Mouse (Mus musculus): ENCODE data around the gene Il3ra.

Il3ra gene

DNA sequence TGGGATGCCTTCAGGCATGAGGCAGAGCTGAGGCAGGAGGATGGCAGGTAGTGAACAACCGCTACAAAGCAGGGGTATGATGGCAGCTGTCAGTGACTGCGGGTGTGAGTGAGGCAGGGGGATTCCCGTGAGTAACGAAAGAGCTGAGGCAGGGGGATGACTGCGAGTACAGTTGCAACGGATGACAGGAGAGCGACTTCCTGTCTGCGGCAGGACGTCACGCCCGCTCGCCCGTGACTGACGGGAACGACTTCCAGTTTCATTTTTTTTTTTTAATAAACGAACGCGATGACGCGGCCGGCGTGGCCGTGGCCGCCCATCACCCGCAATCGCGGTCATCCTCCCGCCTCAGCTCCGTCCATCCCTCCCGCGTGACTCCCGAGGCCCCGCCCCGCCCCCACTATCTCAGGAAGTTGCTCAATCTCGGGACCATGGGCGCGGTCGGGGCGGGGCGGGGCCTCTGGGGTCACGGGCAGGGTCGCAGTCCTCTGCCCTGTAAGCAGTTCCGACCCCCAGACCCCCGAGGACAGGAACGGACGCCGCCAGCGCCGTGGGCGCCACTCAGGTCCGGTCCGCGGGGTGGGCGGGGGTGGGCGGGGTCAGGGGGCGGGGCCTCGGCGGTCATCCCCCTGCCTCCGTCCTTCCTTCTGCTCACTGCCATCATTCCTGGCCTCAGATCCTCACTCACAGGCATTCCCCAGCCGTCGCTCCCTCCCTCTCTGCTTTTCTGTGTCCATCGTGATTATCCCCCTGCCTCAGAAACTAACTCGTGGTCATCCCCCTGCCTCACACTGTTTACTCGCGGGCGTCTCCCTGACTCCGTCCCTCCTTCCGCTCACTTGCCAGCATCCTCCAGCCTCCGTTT lies at the start of gene Il3ra:
TSS of gene Il3ra (plus strand) at position 328 of the 865 bp plus-strand sequence.
- peak; percentile 82 for DNase-seq (ENCODE audit: low spot score)

GRCm38 (mm10) chr14:14308938-14309337 lies 37.1 kb upstream of the Il3ra start:
- DNase-seq (ENCODE audit: low spot score) = no peak

DNA sequence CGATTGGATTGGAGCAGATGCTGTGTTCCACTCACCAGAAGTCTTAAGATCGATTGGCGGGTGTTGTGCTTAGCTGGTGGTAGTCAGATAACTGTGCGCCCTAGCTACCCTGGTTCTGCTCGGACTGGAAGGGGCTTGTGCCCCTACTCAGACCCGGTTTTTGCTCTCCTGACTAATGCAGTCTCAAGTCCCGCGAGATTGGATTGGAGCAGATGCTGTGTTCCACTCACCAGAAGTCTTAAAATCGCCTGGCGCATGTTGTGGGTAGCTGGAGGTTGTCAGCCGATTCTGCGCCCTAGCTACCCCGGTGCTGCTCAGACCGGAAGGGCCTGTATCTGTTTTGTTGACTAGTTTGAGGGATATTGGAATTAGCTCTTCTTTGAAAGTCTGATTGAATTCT lies 36.7 kb upstream of the Il3ra start:
- no peak for DNase-seq (ENCODE audit: low spot score)

DNA sequence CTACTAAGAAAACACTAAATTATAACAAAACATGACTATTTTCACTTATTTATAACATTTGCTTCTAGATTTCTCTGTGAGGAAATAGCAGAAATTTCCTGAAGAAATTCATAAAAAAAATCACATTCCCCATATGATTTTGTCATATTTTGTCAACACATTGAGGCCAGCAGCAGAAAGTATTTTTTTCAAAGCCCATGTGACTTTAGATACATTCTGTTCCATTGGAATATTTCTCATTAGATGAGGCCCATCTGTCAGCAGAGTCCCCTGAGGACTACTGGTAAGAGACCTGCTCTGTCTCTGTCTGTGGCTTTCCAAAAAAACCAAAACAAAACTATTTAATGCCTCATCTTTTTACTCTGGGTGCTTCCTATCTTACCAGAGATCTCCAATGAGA lies 23.5 kb upstream of the Il3ra start, which contains the start of gene Olfr31:
TSS of gene Olfr31 (plus strand) at position 301 of the 400 bp plus-strand sequence.
- DNase-seq (ENCODE audit: low spot score) = no peak

DNA sequence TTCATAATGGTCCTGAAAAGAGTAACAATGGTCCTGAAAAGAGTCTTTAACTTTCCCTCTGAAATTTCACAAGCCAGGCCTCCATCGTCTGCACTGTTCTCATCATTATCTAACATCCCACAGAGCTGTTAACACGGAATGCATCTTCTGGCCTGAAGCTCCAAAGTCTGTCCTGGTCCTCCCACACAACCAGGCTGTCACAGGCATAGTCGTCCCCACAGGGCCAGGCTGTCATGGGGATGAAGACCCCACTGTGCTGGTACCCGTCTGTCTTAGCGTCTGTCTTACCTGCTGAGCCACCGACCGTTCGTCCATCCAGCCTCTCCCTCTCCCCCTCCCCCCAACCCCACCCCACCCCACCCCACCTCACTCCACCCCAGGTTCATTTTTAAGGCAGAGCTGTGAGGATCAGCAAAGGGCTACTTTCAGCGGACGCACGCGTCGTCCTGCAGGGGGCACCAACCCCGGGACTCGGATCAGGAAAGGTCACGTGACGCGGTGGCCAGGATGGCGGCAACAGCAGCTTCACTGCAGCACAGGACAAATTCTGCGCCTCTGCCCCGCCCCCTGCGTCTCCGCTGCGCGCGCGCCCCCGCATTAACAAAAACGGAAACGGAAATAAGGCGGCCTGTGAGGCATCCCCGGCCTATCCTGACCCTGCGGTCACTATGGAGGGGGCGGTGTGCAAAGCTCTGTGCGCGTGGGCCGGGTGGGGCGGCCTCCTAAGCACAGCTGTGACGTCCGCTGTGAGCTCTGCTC lies 783 bp upstream of the Il3ra start:
- peak; percentile 93 for DNase-seq (ENCODE audit: low spot score)

DNA sequence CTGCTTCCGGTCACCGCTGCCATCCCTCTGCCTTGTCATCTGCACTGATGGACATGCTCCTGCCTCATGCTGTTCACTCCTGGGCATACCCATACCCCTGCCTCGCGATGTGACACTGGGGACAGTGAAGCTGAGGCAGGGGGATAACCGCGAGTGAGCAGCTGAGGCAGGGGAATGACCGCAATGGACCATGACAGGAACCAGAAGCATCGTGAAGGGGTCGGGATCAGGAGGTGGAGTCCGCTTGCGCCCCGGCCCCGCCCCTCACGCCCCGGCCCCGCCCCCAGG lies 682 bp downstream of the Il3ra start:
- no peak for DNase-seq (ENCODE audit: low spot score)

GRCm38 (mm10) chr14:14347151-14347835 lies 1.2 kb downstream of the Il3ra start:
- DNase-seq (ENCODE audit: low spot score) = no peak

GRCm38 (mm10) chr14:14347836-14348621 lies 2.0 kb downstream of the Il3ra start:
- no peak for DNase-seq (ENCODE audit: low spot score)

DNA sequence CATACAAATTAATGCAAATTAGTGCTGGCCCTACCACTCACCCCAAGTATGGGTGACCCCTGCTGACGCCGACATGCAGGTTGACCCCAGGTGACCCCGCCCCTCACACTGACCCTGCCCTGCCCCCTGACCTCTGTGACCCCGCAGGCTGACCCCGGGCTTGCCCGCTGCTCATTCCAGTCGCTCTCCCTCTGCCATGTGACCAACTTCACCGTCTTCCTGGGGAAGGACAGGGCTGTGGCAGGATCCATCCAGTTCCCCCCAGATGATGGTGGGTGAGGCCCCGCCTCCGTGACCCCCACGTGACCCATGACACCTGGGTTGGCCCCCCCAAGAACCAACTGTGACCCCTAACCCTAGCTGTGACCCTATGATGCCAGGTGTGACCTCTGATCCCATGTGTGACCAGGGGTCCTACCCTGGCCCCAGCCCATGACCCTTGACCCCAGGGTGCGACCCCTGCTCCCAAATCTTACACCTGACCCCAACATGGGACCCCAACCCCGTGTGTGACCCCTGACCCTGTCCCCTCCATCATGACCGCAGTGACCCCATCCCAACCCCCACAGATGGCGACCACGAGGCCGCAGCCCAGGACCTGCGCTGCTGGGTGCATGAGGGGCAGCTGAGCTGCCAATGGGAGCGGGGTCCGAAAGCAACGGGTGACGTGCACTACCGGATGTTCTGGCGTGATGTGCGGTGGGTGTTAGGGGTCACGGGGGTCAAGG lies 2.8 kb downstream of the Il3ra start:
- DNase-seq (ENCODE audit: low spot score) = no peak

- DNase-seq (ENCODE audit: low spot score) = no peak
Observed at GRCm38 (mm10) chr14:14349485-14350262, 3.6 kb downstream of the Il3ra start.

DNA sequence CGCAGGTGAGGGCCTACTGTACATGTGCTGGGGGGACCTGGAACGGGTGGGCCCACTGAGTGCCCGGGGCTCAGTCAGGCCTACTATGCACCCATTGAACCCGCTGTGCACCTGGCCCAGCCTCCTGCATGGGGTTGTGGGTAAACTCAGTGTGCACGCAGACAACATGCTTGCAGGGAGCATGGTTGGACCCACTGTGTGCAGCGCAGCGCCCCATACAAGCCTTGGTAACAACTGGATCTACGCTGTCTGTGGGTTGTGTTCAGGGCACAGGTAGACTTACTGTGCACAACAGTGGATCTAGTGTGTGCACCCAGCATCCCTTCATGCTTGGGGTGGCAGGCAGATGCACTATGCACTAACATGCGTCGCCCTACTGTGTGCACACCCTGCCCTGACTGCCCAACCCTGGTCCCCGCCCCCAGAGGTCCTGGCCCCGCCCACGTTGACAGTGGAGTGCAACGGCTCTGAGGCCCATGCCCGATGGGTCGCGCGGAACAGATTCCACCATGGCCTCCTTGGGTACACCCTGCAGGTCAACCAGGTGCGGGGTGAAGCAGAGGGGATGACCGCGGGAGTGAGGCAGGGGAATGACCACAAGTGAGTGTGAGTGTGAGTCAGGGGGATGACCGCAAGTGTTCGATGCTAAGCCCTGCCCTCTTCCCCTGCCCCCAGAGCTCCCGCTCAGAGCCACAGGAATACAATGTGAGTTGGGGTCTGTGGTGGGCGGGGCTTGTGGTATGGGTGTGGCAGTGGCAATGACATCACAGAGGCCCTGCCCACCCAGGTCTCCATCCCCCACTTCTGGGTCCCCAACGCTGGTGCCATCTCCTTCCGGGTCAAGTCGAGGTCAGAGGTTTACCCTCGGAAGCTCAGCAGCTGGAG lies 4.4 kb downstream of the Il3ra start:
- no peak for DNase-seq (ENCODE audit: low spot score)

DNA sequence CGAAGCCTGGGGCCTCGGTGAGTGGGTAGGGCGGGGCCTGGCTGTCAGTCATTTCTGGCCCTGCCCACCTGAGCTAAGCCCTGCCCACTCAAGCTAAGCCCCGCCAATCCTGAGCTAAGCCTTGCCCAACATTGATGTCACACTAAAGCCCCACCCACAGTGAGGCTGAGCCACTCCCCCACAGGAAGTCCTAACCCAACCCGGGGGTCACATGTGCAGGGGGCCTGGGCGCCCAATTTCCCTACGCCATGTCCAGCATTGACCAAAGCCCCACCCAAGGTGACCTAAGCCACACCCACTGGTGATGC lies 5.0 kb downstream of the Il3ra start:
- no peak for DNase-seq (ENCODE audit: low spot score)

- no peak for DNase-seq (ENCODE audit: low spot score)
Observed at GRCm38 (mm10) chr14:14351721-14352590, 5.9 kb downstream of the Il3ra start.

- no peak for DNase-seq (ENCODE audit: low spot score)
Observed at GRCm38 (mm10) chr14:14352606-14353005, 6.5 kb downstream of the Il3ra start.

- no peak for DNase-seq (ENCODE audit: low spot score)
Observed at GRCm38 (mm10) chr14:14353081-14353732, 7.1 kb downstream of the Il3ra start.

- DNase-seq (ENCODE audit: low spot score) = no peak
Observed at GRCm38 (mm10) chr14:14353740-14354510, 7.8 kb downstream of the Il3ra start.

Data from lung, postnatal 25 days (tissue).